Comparison of ENCODE assay signal across 8 mouse cellular contexts in the genomic region with DNA sequence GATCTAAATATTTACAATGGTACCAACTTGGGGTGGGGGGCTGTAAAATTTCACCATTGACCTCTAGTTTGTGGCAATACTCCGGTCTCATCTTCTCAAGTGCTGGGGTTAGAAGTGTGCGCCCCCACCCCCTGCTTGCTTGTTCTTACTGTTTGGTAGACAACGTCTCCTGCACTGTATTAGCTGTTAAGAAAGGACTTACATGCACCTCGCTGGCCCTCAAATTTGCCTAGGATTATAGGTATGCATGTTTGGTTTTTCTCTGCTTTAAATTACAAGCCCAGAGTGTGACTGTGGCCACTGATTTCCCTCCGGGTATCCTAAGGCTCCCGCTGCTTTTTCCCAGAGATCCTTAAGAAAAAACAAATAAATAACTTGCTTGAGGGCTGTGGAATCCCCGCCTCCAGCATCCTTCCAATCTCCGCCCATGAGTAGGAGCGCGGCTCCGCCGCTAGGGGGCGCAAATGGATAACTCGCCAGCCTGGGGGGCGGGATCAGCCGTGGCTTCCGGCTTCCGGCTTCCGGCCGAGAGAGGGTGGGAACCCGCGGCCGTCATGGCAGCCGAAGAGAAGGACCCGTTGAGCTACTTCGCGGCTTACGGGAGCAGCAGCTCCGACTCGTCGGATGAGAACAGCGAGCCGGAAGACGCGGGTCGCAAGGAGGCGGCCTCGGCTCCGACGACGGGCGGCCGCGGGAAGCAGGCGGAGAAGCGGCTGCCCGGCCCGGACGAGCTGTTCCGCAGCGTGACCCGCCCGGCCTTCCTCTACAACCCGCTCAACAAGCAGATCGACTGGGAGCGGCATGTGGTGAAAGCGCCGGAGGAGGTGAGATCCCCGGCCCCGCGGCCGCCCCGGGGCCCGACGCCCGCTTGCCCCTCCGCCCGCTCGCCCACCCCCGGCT. TPM values are rescaled to one million over a fixed set of nuclear protein-coding genes. Genes with fewer than 3 reads are reported as not detected.
DNase-seq lines count a peak whose midpoint lies in the region; ATAC-seq and TF ChIP-seq lines count a peak whose summit lies in the region.

A gene (plus strand): TSS at position 510 of the 900 bp plus-strand sequence.

- H3K4me2 ChIP-seq in kidney, embryonic 15.5 days = peak within 1 kb of the TSS; percentile 77
- peak within 1 kb of the TSS; percentile 56 for H3K4me2 ChIP-seq in limb, embryonic 15.5 days
- peak within 1 kb of the TSS; percentile 84 for H3K4me2 ChIP-seq in midbrain, postnatal 0 days (ENCODE audit: low read depth, low read length, poor library complexity, severe bottlenecking)

- peaks cover 49% of the 10 kb centered on the region for H3K79me2 ChIP-seq in C2C12 (ENCODE audit: control insufficient read depth, insufficient read depth)

- peak within 1 kb of the TSS; percentile 99 for H3ac ChIP-seq in C2C12 (ENCODE audit: control insufficient read depth, insufficient read length, low read depth)

- H3K27me3 ChIP-seq in C2C12 (ENCODE audit: control insufficient read depth, insufficient read depth, insufficient read length) = no peaks in the 10 kb centered on the region
- H3K27me3 ChIP-seq in heart, embryonic 10.5 days (ENCODE audit: insufficient read depth, poor library complexity, severe bottlenecking) = no peaks in the 10 kb centered on the region
- no peaks in the 10 kb centered on the region for H3K27me3 ChIP-seq in kidney, embryonic 15.5 days
- H3K27me3 ChIP-seq in limb, embryonic 15.5 days = no peaks in the 10 kb centered on the region
- H3K27me3 ChIP-seq in midbrain, postnatal 0 days (ENCODE audit: insufficient read depth, low read length) = no peaks in the 10 kb centered on the region

- peak; percentile 95 for ATAC-seq in kidney, embryonic 15.5 days (replicated peaks; ENCODE audit: low FRiP score)
- peak; percentile 87 for ATAC-seq in limb, embryonic 15.5 days (ENCODE audit: insufficient number of reproducible peaks, low FRiP score, low TSS enrichment, low read depth)
- peak; percentile 94 for ATAC-seq in midbrain, postnatal 0 days (ENCODE audit: low FRiP score)

- peak within 1 kb of the TSS; percentile 83 for H3K4me3 ChIP-seq in C2C12 (ENCODE audit: insufficient read depth, poor library complexity, severe bottlenecking)
- peak within 1 kb of the TSS; percentile 75 for H3K4me3 ChIP-seq in embryonic fibroblast, embryonic 13.5 days (ENCODE audit: insufficient read depth, low read length)
- H3K4me3 ChIP-seq in heart, embryonic 10.5 days = peak within 1 kb of the TSS; percentile 88
- peak within 1 kb of the TSS; percentile 100 for H3K4me3 ChIP-seq in kidney, embryonic 15.5 days (replicated peaks)
- peak within 1 kb of the TSS; percentile 98 for H3K4me3 ChIP-seq in limb, embryonic 15.5 days
- H3K4me3 ChIP-seq in midbrain, postnatal 0 days (ENCODE audit: low read depth, low read length) = peak within 1 kb of the TSS; percentile 99

- peak within 1 kb of the TSS; percentile 94 for H3K9ac ChIP-seq in kidney, embryonic 15.5 days
- H3K9ac ChIP-seq in limb, embryonic 15.5 days = peak within 1 kb of the TSS; percentile 80
- peak within 1 kb of the TSS; percentile 89 for H3K9ac ChIP-seq in midbrain, postnatal 0 days (replicated peaks; ENCODE audit: low read length, poor library complexity, severe bottlenecking)

- H3K9me3 ChIP-seq in heart, embryonic 10.5 days = no peaks in the 10 kb centered on the region
- H3K9me3 ChIP-seq in kidney, embryonic 15.5 days (replicated peaks) = no peaks in the 10 kb centered on the region
- H3K9me3 ChIP-seq in limb, embryonic 15.5 days = no peaks in the 10 kb centered on the region
- H3K9me3 ChIP-seq in midbrain, postnatal 0 days (ENCODE audit: low read length) = no peaks in the 10 kb centered on the region

- TF ChIP-seq CTCF in C2C12 (IDR thresholded peaks at IDR 0.05; ENCODE audit: control insufficient read depth, insufficient read depth, insufficient read length) = peak; percentile 79
- TF ChIP-seq CTCF in embryonic fibroblast, embryonic 13.5 days (IDR thresholded peaks at IDR 0.05; ENCODE audit: borderline replicate concordance, insufficient read depth, low read length) = peak; percentile 49
- TF ChIP-seq CTCF in midbrain, postnatal 0 days (IDR thresholded peaks at IDR 0.05) = peak; percentile 97

- peaks cover 30% of the 10 kb centered on the region for H3K79me3 ChIP-seq in C2C12 (ENCODE audit: low read depth)

- WGBS in heart, embryonic 10.5 days = 2% methylated on average over 59 of the region's 70 CpGs
- WGBS in kidney, embryonic 15.5 days = 2% methylated on average over 70 of the region's 70 CpGs
- under 1% methylated on average over 68 of the region's 70 CpGs for WGBS in limb, embryonic 15.5 days
- 2% methylated on average over 65 of the region's 70 CpGs for WGBS in midbrain, postnatal 0 days

- peaks cover 50% of the 10 kb centered on the region for H3K36me3 ChIP-seq in C2C12 (ENCODE audit: control insufficient read depth, insufficient read depth)
- peaks cover 39% of the 10 kb centered on the region for H3K36me3 ChIP-seq in heart, embryonic 10.5 days
- H3K36me3 ChIP-seq in kidney, embryonic 15.5 days = peaks cover 46% of the 10 kb centered on the region
- H3K36me3 ChIP-seq in limb, embryonic 15.5 days = peaks cover 28% of the 10 kb centered on the region
- H3K36me3 ChIP-seq in midbrain, postnatal 0 days (ENCODE audit: insufficient read depth, low read length) = peaks cover 3% of the 10 kb centered on the region; the same call in 1 of the 2 replicates

- DNase-seq in brain, adult 2 months (ENCODE audit: low read depth, low spot score) = peak; percentile 95
- DNase-seq in heart, embryonic 10.5 days (ENCODE audit: low spot score) = peak; percentile 96
- DNase-seq in midbrain, postnatal 0 days (ENCODE audit: low spot score) = peak; percentile 95
- peak; percentile 86 to 95 for DNase-seq in spleen, postnatal 10 days (ENCODE audit: low spot score in 2 of 2)

- peaks cover 8% of the 10 kb centered on the region for H3K4me1 ChIP-seq in embryonic fibroblast, embryonic 13.5 days (ENCODE audit: control insufficient read depth, insufficient read depth, low read length)
- peaks cover 27% of the 10 kb centered on the region for H3K4me1 ChIP-seq in heart, embryonic 10.5 days
- H3K4me1 ChIP-seq in kidney, embryonic 15.5 days = peaks cover 32% of the 10 kb centered on the region
- H3K4me1 ChIP-seq in limb, embryonic 15.5 days = peaks cover 22% of the 10 kb centered on the region
- H3K4me1 ChIP-seq in midbrain, postnatal 0 days (ENCODE audit: insufficient read depth, low read length) = peaks cover 8% of the 10 kb centered on the region; the same call in 1 of the 2 replicates

- peak; percentile 91 for TF ChIP-seq POLR2A in embryonic fibroblast, embryonic 13.5 days (IDR thresholded peaks at IDR 0.05; ENCODE audit: low read depth, low read length)

- no peak within 1 kb of the TSS for H3K27ac ChIP-seq in embryonic fibroblast, embryonic 13.5 days (ENCODE audit: insufficient read depth, low read length)
- peak within 1 kb of the TSS; percentile 89 for H3K27ac ChIP-seq in heart, embryonic 10.5 days
- peak within 1 kb of the TSS; percentile 75 for H3K27ac ChIP-seq in kidney, embryonic 15.5 days
- H3K27ac ChIP-seq in limb, embryonic 15.5 days = peak within 1 kb of the TSS; percentile 71
- peak within 1 kb of the TSS; percentile 80 for H3K27ac ChIP-seq in midbrain, postnatal 0 days (ENCODE audit: low read depth, low read length)

TF ChIP-seq in C2C12, 6 proteins besides CTCF, POLR2A, EP300 and RAD21:
- TF ChIP-seq MAX (IDR thresholded peaks at IDR 0.05) = peak; percentile 19
- TF ChIP-seq MYOG (IDR thresholded peaks at IDR 0.05; ENCODE audit: control insufficient read depth, extremely low read depth, insufficient read length) = no peak

RNA-seq across cellular contexts. Expression of the gene that starts here (rescaled TPM):
- polyA plus RNA-seq in C2C12 (2012; fragmentation: generic; extraction: Trizol) = 22.9 TPM
- 20.8 and 24.9 TPM in 2 replicates for polyA plus RNA-seq in embryonic fibroblast, embryonic 13.5 days (2011; ENCODE audit: insufficient read length, low read depth, missing spikeins)
- polyA plus RNA-seq in heart, embryonic 10.5 days (2016; fragmentation: Nextera tagmentation; extraction: Ambion mirVana) = 43.3 and 55.7 TPM in 2 replicates
- 50.2 and 52.7 TPM in 2 replicates for polyA plus RNA-seq in kidney, embryonic 15.5 days (2015; fragmentation: Nextera tagmentation; extraction: Ambion mirVana)
- 43.2 and 45.7 TPM in 2 replicates for polyA plus RNA-seq in limb, embryonic 15.5 days (2015; fragmentation: Nextera tagmentation; extraction: Ambion mirVana)
- 48.9 and 55.1 TPM in 2 replicates for total RNA-seq in midbrain, postnatal 0 days (2014; rRNA removed)
- 83.8 and 87.3 TPM in 2 replicates for polyA plus RNA-seq in midbrain, postnatal 0 days (2015; fragmentation: Nextera tagmentation; extraction: Ambion mirVana)
